Mouse (Mus musculus) layer of hippocampus, adult 8-10 months (tissue): Measurements from ENCODE around the gene Plekha4. TPM values are rescaled to one million over a fixed set of nuclear protein-coding genes. Genes with fewer than 3 reads are reported as not detected.
A peak's percentile ranks its signal among the peaks of the same experiment; 100 is the strongest.

Experiments used
- DNase-seq, 2 experiments: peaks; one replicate each; pipeline ENCODE4 v3.0.0; 2022; ENCODE audit warnings: low spot score in 2 of 2
- total RNA-seq, 4 experiments: library from RNA; stranded (reverse); gene quantifications; 2 replicates each; pipeline ENCODE4 v1.2.4; 2022

The Plekha4 gene
- total RNA-seq, 4 experiments from 2014 or later = 0.80 to 1.9 (median 1.5) TPM

GRCm38 (mm10) chr7:45568601-45569473 lies 42.7 kb downstream of the Plekha4 start:
- DNase-seq = no peak

- peak; percentile 41 to 49 for DNase-seq
Measured at GRCm38 (mm10) chr7:45570103-45570741, 44.1 kb downstream of the Plekha4 start, which contains the start of gene Bcat2. Bcat2 (plus strand) TSS chr7:45570153.

- DNase-seq = no peak
Measured at GRCm38 (mm10) chr7:45571966-45572365, 45.8 kb downstream of the Plekha4 start.

- DNase-seq = no peak
Measured at GRCm38 (mm10) chr7:45573954-45574353, 47.8 kb downstream of the Plekha4 start.

GRCm38 (mm10) chr7:45574472-45575379 lies 48.6 kb downstream of the Plekha4 start:
- DNase-seq = no peak

GRCm38 (mm10) chr7:45585923-45586322 lies 59.8 kb downstream of the Plekha4 start:
- DNase-seq = no peak

GRCm38 (mm10) chr7:45587631-45588592 lies 61.8 kb downstream of the Plekha4 start:
- no peak for DNase-seq

GRCm38 (mm10) chr7:45589173-45589572 lies 63.0 kb downstream of the Plekha4 start:
- peak; percentile 98 to 99 for DNase-seq

- DNase-seq = no peak
Measured at GRCm38 (mm10) chr7:45589898-45590297, 63.8 kb downstream of the Plekha4 start.

- DNase-seq = no peak
Measured at GRCm38 (mm10) chr7:45590874-45591273, 64.7 kb downstream of the Plekha4 start.

GRCm38 (mm10) chr7:45591880-45592279 lies 65.8 kb downstream of the Plekha4 start:
- DNase-seq = no peak

- peak in 1 of 2 experiments; percentile 71 for DNase-seq
Measured at GRCm38 (mm10) chr7:45593118-45593815, 67.1 kb downstream of the Plekha4 start.

GRCm38 (mm10) chr7:45595176-45595575 lies 69.0 kb downstream of the Plekha4 start:
- DNase-seq = no peak

- no peak for DNase-seq
Measured at GRCm38 (mm10) chr7:45596107-45596506, 70.0 kb downstream of the Plekha4 start.

GRCm38 (mm10) chr7:45597013-45597412 lies 70.9 kb downstream of the Plekha4 start:
- DNase-seq = no peak

- DNase-seq = no peak
Measured at GRCm38 (mm10) chr7:45597527-45597926, 71.4 kb downstream of the Plekha4 start.

GRCm38 (mm10) chr7:45598960-45599879 lies 73.1 kb downstream of the Plekha4 start:
- no peak for DNase-seq
